Mouse (Mus musculus): Measurements from ENCODE around the gene Tram2.

The Tram2 gene

GRCm38 (mm10) chr1:20980553-20980952, 98.5 kb downstream of the Tram2 start:
- in situ Hi-C loops (cut with MboI, MseI): loop anchor here (5.0 kb wide), 1 partner anchor 62 kb away; no protein-coding TSS in a partner anchor

- in situ Hi-C loops (cut with MboI, MseI): no loop called here
Observed at GRCm38 (mm10) chr1:20974341-20975135, 104.5 kb downstream of the Tram2 start.

GRCm38 (mm10) chr1:20973389-20973788, 105.6 kb downstream of the Tram2 start:
- in situ Hi-C loops (cut with MboI, MseI): no loop called here

GRCm38 (mm10) chr1:20969642-20970041, 109.4 kb downstream of the Tram2 start:
- in situ Hi-C loops (cut with MboI, MseI): no loop called here

GRCm38 (mm10) chr1:20954876-20955275, 124.2 kb downstream of the Tram2 start:
- in situ Hi-C loops (cut with MboI, MseI): no loop called here

GRCm38 (mm10) chr1:20951799-20952198, 127.2 kb downstream of the Tram2 start:
- in situ Hi-C loops (cut with MboI, MseI): no loop called here

GRCm38 (mm10) chr1:20951300-20951763, 127.7 kb downstream of the Tram2 start, which contains the start of gene Efhc1:
Gene Efhc1, plus strand, starts transcription at chr1:20951626.
- in situ Hi-C loops (cut with MboI, MseI): no loop called here

All from T-helper 1 cell (primary cell).